ENCODE assay signal across 9 mouse cellular contexts in genomic region chr11:90250730-90251129, GRCm38 (mm10). TPM values are rescaled to one million over a fixed set of nuclear protein-coding genes. Genes with fewer than 3 reads are reported as not detected.
A peak's percentile ranks its signal among the peaks of the same experiment; 100 is the strongest.
DNase-seq lines count a peak whose midpoint lies in the region; ATAC-seq and TF ChIP-seq lines count a peak whose summit lies in the region.
"Had no signal": no experiment of that assay in that cellular context is flagged by ENCODE, and none has a peak within 500 bp of the region (broad histone marks: within the 10 kb centered on the region; RNA-seq: fewer than 3 reads in every experiment).

No protein-coding gene starts in this region.

- H3K4me1 ChIP-seq in heart, embryonic 12.5 days (replicated peaks) = peaks cover 48% of the 10 kb centered on the region
- H3K4me1 ChIP-seq in CH12.LX (ENCODE audit: control insufficient read depth in 1 of 2, insufficient read depth in 2 of 2) = peaks cover 13 to 53% of the 10 kb centered on the region in 2 experiments
- peaks cover 26% of the 10 kb centered on the region for H3K4me1 ChIP-seq in forebrain, embryonic 16.5 days (replicated peaks; ENCODE audit: control insufficient read depth, insufficient read depth, low read length)
- peaks cover 3 to 26% of the 10 kb centered on the region in 2 experiments; a peak in 3 of 4 replicates for H3K4me1 ChIP-seq in liver, embryonic 14.5 days (replicated peaks; ENCODE audit: control insufficient read depth in 2 of 2, insufficient read depth in 2 of 2, low read length in 1 of 2)

- peak overlapping the region; percentile 74 for H3K4me3 ChIP-seq in heart, embryonic 12.5 days
- peak overlapping the region in 2 of 3 experiments; percentile 78 to 86 for H3K4me3 ChIP-seq in CH12.LX (replicated peaks in 1 of 3; ENCODE audit: low read depth in 2 of 3, low read length in 2 of 3, poor library complexity in 1 of 3)
- H3K4me3 ChIP-seq in forebrain, embryonic 16.5 days (replicated peaks; ENCODE audit: low read length) = peak overlapping the region; percentile 96
- H3K4me3 ChIP-seq in liver, embryonic 14.5 days (ENCODE audit: insufficient read depth in 1 of 2, low read depth in 2 of 2, low read length in 2 of 2) = peak overlapping the region; percentile 1 to 77; a peak in 3 of 4 replicates

- no peak for DNase-seq in heart, postnatal 10 days
- no peak for DNase-seq in CH12.LX (ENCODE audit: extremely low read depth)
- DNase-seq in liver, embryonic 14.5 days (ENCODE audit: low read depth in 3 of 3, low spot score in 3 of 3) = no peak
- DNase-seq in right cerebral cortex, postnatal 25 days = no peak
- DNase-seq in right cerebral cortex, adult 2 months (ENCODE audit: low spot score in 2 of 2) = no peak
- no peak for DNase-seq in retina, embryonic 14.5 days (ENCODE audit: low spot score)
- DNase-seq: kidney, postnatal 14 days had no signal

- no peaks in the 10 kb centered on the region for H3K27me3 ChIP-seq in heart, embryonic 12.5 days (replicated peaks)
- H3K27me3 ChIP-seq in CH12.LX (replicated peaks) = no peaks in the 10 kb centered on the region
- no peaks in the 10 kb centered on the region for H3K27me3 ChIP-seq in forebrain, embryonic 16.5 days (replicated peaks; ENCODE audit: control insufficient read depth, insufficient read depth, low read length)
- no peaks in the 10 kb centered on the region for H3K27me3 ChIP-seq in liver, embryonic 14.5 days (ENCODE audit: control insufficient read depth, insufficient read depth, low read length)

- no peaks in the 10 kb centered on the region; the same call in 1 of the 2 replicates for H3K79me2 ChIP-seq in CH12.LX (replicated peaks; ENCODE audit: control insufficient read depth, extremely low read depth, insufficient read depth, poor library complexity, severe bottlenecking)

- peak overlapping the region; percentile 93 for H3K9ac ChIP-seq in heart, embryonic 12.5 days
- H3K9ac ChIP-seq in CH12.LX (ENCODE audit: insufficient read depth, low read depth) = peak overlapping the region; percentile 85; the same call in 1 of the 2 replicates
- peak overlapping the region; percentile 5; the same call in 1 of the 2 replicates for H3K9ac ChIP-seq in forebrain, embryonic 16.5 days (replicated peaks; ENCODE audit: low read depth, low read length)
- no peak overlapping the region for H3K9ac ChIP-seq in liver, embryonic 14.5 days (replicated peaks)

- intact Hi-C loops in heart, postnatal 10 days (cut with DNase I) = loop anchor here (5.0 kb wide), 1 partner anchor 213 kb away; no protein-coding TSS in a partner anchor

- H3K4me2 ChIP-seq in heart, embryonic 12.5 days = peak overlapping the region; percentile 80
- peak overlapping the region; percentile 26 for H3K4me2 ChIP-seq in CH12.LX (ENCODE audit: insufficient read depth, low read depth, poor library complexity, severe bottlenecking)
- peak overlapping the region; percentile 65 for H3K4me2 ChIP-seq in forebrain, embryonic 16.5 days (ENCODE audit: low read length)
- peak overlapping the region; percentile 95 for H3K4me2 ChIP-seq in liver, embryonic 14.5 days (ENCODE audit: low read depth)

- H3K27ac ChIP-seq in heart, embryonic 12.5 days (ENCODE audit: poor library complexity, severe bottlenecking) = peak overlapping the region; percentile 84; the same call in 1 of the 2 replicates
- no peak overlapping the region for H3K27ac ChIP-seq in CH12.LX (ENCODE audit: insufficient read depth, low read depth)
- no peak overlapping the region for H3K27ac ChIP-seq in forebrain, embryonic 16.5 days (ENCODE audit: low read length)
- H3K27ac ChIP-seq in liver, embryonic 14.5 days = no peak overlapping the region

- WGBS in heart, embryonic 12.5 days = 36% methylated on average over 7 of the region's 7 CpGs
- WGBS in forebrain, embryonic 16.5 days = 44% methylated on average over 7 of the region's 7 CpGs
- WGBS in liver, embryonic 14.5 days (ENCODE audit: insufficient replicate concordance) = 16% methylated on average over 7 of the region's 7 CpGs

- peaks cover 3% of the 10 kb centered on the region; the same call in 1 of the 2 replicates for H3K36me3 ChIP-seq in heart, embryonic 12.5 days
- H3K36me3 ChIP-seq in CH12.LX (replicated peaks in 1 of 2; ENCODE audit: control insufficient read depth in 1 of 2, insufficient read depth in 1 of 2, low read length in 1 of 2) = peaks cover 0 to 34% of the 10 kb centered on the region in 2 experiments
- H3K36me3 ChIP-seq in forebrain, embryonic 16.5 days (ENCODE audit: control insufficient read depth, insufficient read depth) = no peaks in the 10 kb centered on the region
- H3K36me3 ChIP-seq in liver, embryonic 14.5 days (replicated peaks; ENCODE audit: control insufficient read depth, insufficient read depth, low read depth) = no peaks in the 10 kb centered on the region

- no peak for ATAC-seq in heart, embryonic 12.5 days (ENCODE audit: insufficient number of reproducible peaks, low FRiP score)
- no peak for ATAC-seq in forebrain, embryonic 16.5 days
- no peak for ATAC-seq in liver, embryonic 14.5 days (ENCODE audit: insufficient read depth)

- no peak for TF ChIP-seq EP300 in CH12.LX (IDR thresholded peaks at IDR 0.05; ENCODE audit: low read length)
- no peak for TF ChIP-seq EP300 in liver, embryonic 14.5 days (IDR thresholded peaks at IDR 0.05; ENCODE audit: low read depth)

- no peaks in the 10 kb centered on the region for H3K9me3 ChIP-seq in heart, embryonic 12.5 days (replicated peaks)
- H3K9me3 ChIP-seq in CH12.LX (replicated peaks; ENCODE audit: low read length) = no peaks in the 10 kb centered on the region
- no peaks in the 10 kb centered on the region for H3K9me3 ChIP-seq in forebrain, embryonic 16.5 days (ENCODE audit: control insufficient read depth, low read length)
- no peaks in the 10 kb centered on the region for H3K9me3 ChIP-seq in liver, embryonic 14.5 days (ENCODE audit: control insufficient read depth, low read length)

- TF ChIP-seq POLR2A in CH12.LX (IDR thresholded peaks at IDR 0.05; ENCODE audit: low read depth, low read length) = no peak

- dilution Hi-C loops in CH12.LX (cut with MboI; ENCODE audit: extremely low pct_ligation_motif_present, extremely low pct_unique_long_range_greater_than_20kb, low sequenced_read_pairs) = no loop called here

- no peak for TF ChIP-seq CTCF in CH12.LX (conservative IDR thresholded peaks at IDR 0.05 in 1 of 2, IDR thresholded peaks at IDR 0.05 in 1 of 2; ENCODE audit: low read depth in 2 of 2, low read length in 2 of 2)
- TF ChIP-seq CTCF in liver, embryonic 14.5 days (IDR thresholded peaks at IDR 0.05; ENCODE audit: low read depth) = no peak

- no peak for TF ChIP-seq RAD21 in CH12.LX (IDR thresholded peaks at IDR 0.05; ENCODE audit: low read depth, low read length)

- in situ Hi-C loops in CH12.LX (cut with MboI; ENCODE audit: low pct_ligation_motif_present, low pct_unique_long_range_greater_than_20kb, low sequenced_read_pairs) = no loop called here

TF ChIP-seq in CH12.LX, 34 proteins besides CTCF, POLR2A, EP300 and RAD21:
- TF ChIP-seq MEF2A (IDR thresholded peaks at IDR 0.05; ENCODE audit: borderline replicate concordance, low read depth, low read length) (0 out of 2 replicates have a peak, but pooled peaks have one; percentile 18), USF1 (IDR thresholded peaks at IDR 0.05; ENCODE audit: low read depth, low read length) (no peak), KAT2A (IDR thresholded peaks at IDR 0.05; ENCODE audit: insufficient replicate concordance, low read length) (0 out of 2 replicates have a peak, but pooled peaks have one; percentile 22), IRF4 (IDR thresholded peaks at IDR 0.05; ENCODE audit: low read depth, low read length) (0 out of 2 replicates have a peak, but pooled peaks have one; percentile 11)

RNA-seq across cellular contexts. Expression of gene Mmd, which starts 1.5 kb away (rescaled TPM):
- 111 and 118 TPM in 2 replicates for polyA plus RNA-seq in heart, embryonic 12.5 days (2016; fragmentation: Nextera tagmentation; extraction: Ambion mirVana)
- 10 to 100 TPM; 43.2 to 63.5 TPM for total RNA-seq in heart, postnatal 10 days (2021)
- total RNA-seq in CH12.LX (2012; rRNA removed) (10.3 and 13.8 TPM in 2 replicates), CH12.LX (2014; rRNA removed) (60.4 and 70.5 TPM in 2 replicates)
- polyA plus RNA-seq in CH12.LX (2012; ENCODE audit: insufficient read length, low read depth) = 36.1 and 39.8 TPM in 2 replicates
- polyA plus RNA-seq in forebrain, embryonic 16.5 days (2015; fragmentation: Nextera tagmentation; extraction: Ambion mirVana) = 104 and 107 TPM in 2 replicates
- polyA plus RNA-seq in liver, embryonic 14.5 days (2012; rRNA removed) = 5.0 TPM in 2 replicates
- polyA plus RNA-seq in liver, embryonic 14.5 days (2014; fragmentation: Nextera tagmentation; extraction: Ambion mirVana) = 5.0 and 6.7 TPM in 2 replicates

Comparison
In these comparisons a context has a peak if more than half of its experiments do, and no peak if none do; other contexts are left out.
1. H3K4me2 ChIP-seq: peak in every context shown above with its lines; median percentile 95 in liver, embryonic 14.5 days; 80 in heart, embryonic 12.5 days; 65 in forebrain, embryonic 16.5 days; 26 in CH12.LX.
2. H3K4me3 ChIP-seq: peak in every context shown above with its lines; median percentile 96 in forebrain, embryonic 16.5 days; 82 in CH12.LX; 74 in heart, embryonic 12.5 days; 39 in liver, embryonic 14.5 days.